Mouse (Mus musculus): ENCODE measurements around the gene Ripply3.
A peak's percentile ranks its signal among the peaks of the same experiment; 100 is the strongest.

Ripply3 gene

GRCm38 (mm10) chr16:94358091-94358490 lies 29.9 kb downstream of the Ripply3 start:
- no peak for DNase-seq (ENCODE audit: low read depth, low spot score)

- DNase-seq (ENCODE audit: low read depth, low spot score), result no peak
Observed at GRCm38 (mm10) chr16:94360578-94361350, 32.5 kb downstream of the Ripply3 start.

GRCm38 (mm10) chr16:94362174-94362873 lies 34.1 kb downstream of the Ripply3 start:
- DNase-seq (ENCODE audit: low read depth, low spot score), result no peak

- DNase-seq (ENCODE audit: low read depth, low spot score), result no peak
Observed at GRCm38 (mm10) chr16:94363814-94364213, 35.6 kb downstream of the Ripply3 start.

- DNase-seq (ENCODE audit: low read depth, low spot score), result no peak
Observed at GRCm38 (mm10) chr16:94365435-94365834, 37.2 kb downstream of the Ripply3 start.

- DNase-seq (ENCODE audit: low read depth, low spot score), result no peak
Observed at GRCm38 (mm10) chr16:94369596-94370172, 41.5 kb downstream of the Ripply3 start.

GRCm38 (mm10) chr16:94370173-94370914 lies 42.1 kb downstream of the Ripply3 start, which contains the start of gene Ttc3:
Gene Ttc3 (plus strand): TSS chr16:94370618.
- peak; percentile 96 for DNase-seq (ENCODE audit: low read depth, low spot score)

- no peak for DNase-seq (ENCODE audit: low read depth, low spot score)
Observed at GRCm38 (mm10) chr16:94370915-94371300, 42.7 kb downstream of the Ripply3 start.

GRCm38 (mm10) chr16:94371301-94371931 lies 43.2 kb downstream of the Ripply3 start, which contains the start of gene Pigp:
Gene Pigp (minus strand): TSS chr16:94371842.
- DNase-seq (ENCODE audit: low read depth, low spot score), result peak; percentile 78

- DNase-seq (ENCODE audit: low read depth, low spot score), result no peak
Observed at GRCm38 (mm10) chr16:94379386-94379785, 51.2 kb downstream of the Ripply3 start.

- DNase-seq (ENCODE audit: low read depth, low spot score), result no peak
Observed at GRCm38 (mm10) chr16:94383277-94383676, 55.1 kb downstream of the Ripply3 start.

Data from brain, embryonic 18.5 days (tissue).